Mouse (Mus musculus): ENCODE data around the gene Ddo. TPM values are rescaled to one million over a fixed set of nuclear protein-coding genes. Genes with fewer than 3 reads are reported as not detected.

The Ddo gene
- polyA plus RNA-seq, 1 experiment from 2014 or later, result 0.56 TPM

DNA sequence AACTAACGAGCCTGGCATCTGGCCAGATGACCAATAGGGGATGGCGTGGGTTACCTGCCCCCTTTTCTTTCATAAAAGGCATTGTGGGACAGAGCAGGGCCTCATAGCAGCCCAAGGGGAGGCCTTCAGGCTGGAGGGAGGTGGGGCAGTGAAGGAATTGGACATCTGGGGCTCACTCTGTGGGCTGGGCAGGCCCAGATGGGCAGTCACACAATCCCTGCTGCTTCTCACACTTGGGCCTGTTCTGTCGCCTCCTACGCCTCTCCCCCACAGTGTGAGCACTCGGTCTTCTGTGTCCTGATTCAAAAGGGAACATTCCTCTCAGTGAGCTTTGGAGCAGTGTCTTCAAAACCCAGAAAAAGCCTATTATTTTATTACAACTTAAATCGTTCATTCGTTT lies 8.5 kb downstream of the Ddo start:
- Histone ChIP-seq H3K9ac (no peak overlapping the region), H3K36me3 (no peaks in the 10 kb centered on the region), H3K27ac (replicated peaks) (0 out of 2 replicates have a peak overlapping the region, but pooled peaks have one; percentile 28), H3K4me3 (no peak overlapping the region), H3K4me1 (replicated peaks) (peaks cover 20% of the 10 kb centered on the region), H3K9me3 (no peaks in the 10 kb centered on the region), H3K4me2 (no peak overlapping the region), H3K27me3 (no peaks in the 10 kb centered on the region)
- no peak for ATAC-seq (ENCODE audit: low read depth)
- WGBS, result 40% methylated on average over 7 of the region's 7 CpGs

DNA sequence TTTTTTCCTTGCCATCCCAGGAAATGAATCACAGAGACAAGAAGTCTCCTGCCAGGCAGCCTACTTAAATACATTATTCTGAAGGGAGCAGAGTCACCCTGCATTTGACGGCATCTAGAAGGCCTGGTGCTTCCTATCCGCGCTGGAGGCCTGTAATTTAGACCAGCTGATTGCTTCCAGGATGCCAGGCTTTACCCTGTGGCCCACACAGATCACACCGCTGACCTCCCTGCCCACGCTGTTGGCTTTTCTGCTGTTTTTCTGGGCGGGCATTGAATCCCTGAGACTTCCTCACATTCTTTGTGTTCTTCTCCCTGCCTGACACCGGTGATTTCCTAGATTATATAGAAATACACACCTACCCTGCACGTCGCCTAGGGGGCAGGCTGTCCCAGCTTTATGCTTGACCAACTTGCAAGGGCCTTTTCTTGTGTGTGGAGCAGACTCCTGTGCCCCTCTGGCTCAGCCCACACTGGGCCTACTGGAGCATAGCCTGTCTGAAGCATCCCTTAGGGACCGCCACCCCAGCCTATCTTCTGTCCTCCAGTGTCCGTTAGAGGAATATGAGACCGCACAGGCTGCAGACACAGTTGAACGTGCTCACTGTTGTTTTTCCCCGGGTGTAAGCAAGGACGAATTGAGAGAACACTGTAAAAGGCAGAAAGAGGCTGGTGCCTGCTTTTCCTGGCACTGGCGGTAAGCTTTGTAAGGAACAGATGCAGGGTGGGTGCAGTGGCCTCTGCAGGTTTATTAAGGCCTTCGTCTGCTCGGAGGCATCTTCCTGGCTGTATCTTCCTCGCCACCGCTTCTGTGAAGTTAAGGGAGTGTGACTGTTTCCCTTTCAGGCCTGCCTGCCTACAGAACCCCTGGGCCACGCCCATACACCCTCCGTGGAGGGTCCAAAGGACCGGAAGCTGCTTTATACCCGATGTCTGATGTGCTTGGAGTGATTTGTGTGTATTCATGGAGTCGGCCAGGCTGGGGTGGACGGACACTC lies 9.3 kb downstream of the Ddo start:
- Histone ChIP-seq H3K4me2 (no peak overlapping the region), H3K27ac (replicated peaks) (peak overlapping the region; percentile 46), H3K4me3 (no peak overlapping the region), H3K9me3 (no peaks in the 10 kb centered on the region), H3K9ac (no peak overlapping the region), H3K27me3 (no peaks in the 10 kb centered on the region), H3K36me3 (no peaks in the 10 kb centered on the region), H3K4me1 (replicated peaks) (peaks cover 20% of the 10 kb centered on the region)
- peak; percentile 81 for ATAC-seq (ENCODE audit: low read depth)
- WGBS, result 45% methylated on average over 26 of the region's 26 CpGs

DNA sequence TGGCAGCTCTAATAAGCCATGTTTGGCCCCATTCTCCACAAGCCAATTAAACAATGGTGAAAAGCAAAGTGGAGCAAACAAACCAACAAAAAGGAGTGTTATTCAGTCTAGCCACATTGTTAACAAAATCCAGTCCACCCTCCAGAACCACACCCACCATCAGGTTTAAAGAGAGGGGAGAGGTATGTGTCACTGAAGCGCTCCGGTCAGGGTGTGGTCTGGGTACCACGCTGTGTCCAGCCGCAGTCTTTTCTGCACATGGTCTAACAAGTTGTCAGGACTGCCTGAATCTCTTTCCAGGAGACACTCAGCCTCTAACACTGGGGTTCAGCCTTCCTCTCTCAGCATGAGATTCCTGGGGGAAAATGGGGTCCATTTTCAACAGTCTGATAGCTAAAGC lies 10.6 kb downstream of the Ddo start:
- no peak for ATAC-seq (ENCODE audit: low read depth)

DNA sequence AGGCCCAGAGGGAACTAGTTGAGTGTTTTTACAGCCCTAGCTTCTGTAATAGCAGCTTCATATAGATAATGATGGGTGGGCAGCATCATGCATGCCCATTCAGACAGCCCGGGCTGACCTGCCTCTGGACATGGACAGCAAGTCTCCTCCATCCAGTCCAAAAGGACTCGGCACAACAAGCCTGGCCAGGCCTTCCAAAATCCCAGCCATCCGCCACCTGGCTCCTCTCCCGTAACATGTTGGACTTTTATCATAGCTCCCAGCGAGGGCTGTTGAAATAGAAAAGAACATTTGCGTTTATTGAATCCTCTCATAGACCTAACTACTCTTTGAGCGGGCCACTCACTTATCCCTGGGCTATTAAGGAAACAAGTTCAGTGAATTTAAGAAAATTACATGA lies 12.1 kb downstream of the Ddo start:
- Histone ChIP-seq H3K27ac (replicated peaks) (no peak overlapping the region), H3K9me3 (0 out of 2 replicates have a peak, but pooled peaks cover 4% of the 10 kb centered on the region), H3K36me3 (no peaks in the 10 kb centered on the region), H3K4me3 (no peak overlapping the region), H3K4me2 (no peak overlapping the region), H3K9ac (no peak overlapping the region), H3K4me1 (replicated peaks) (peaks cover 20% of the 10 kb centered on the region), H3K27me3 (no peaks in the 10 kb centered on the region)
- 91% methylated on average over 7 of the region's 7 CpGs for WGBS
- ATAC-seq (ENCODE audit: low read depth), result no peak

More for the DNA sequence above, 10.6 kb downstream of the Ddo start:
- Histone ChIP-seq H3K4me2 (no peak overlapping the region), H3K27ac (replicated peaks) (no peak overlapping the region), H3K9ac (no peak overlapping the region), H3K4me3 (no peak overlapping the region), H3K9me3 (no peaks in the 10 kb centered on the region), H3K4me1 (replicated peaks) (peaks cover 20% of the 10 kb centered on the region), H3K27me3 (no peaks in the 10 kb centered on the region), H3K36me3 (no peaks in the 10 kb centered on the region)
- WGBS, result 92% methylated on average over 4 of the region's 4 CpGs

DNA sequence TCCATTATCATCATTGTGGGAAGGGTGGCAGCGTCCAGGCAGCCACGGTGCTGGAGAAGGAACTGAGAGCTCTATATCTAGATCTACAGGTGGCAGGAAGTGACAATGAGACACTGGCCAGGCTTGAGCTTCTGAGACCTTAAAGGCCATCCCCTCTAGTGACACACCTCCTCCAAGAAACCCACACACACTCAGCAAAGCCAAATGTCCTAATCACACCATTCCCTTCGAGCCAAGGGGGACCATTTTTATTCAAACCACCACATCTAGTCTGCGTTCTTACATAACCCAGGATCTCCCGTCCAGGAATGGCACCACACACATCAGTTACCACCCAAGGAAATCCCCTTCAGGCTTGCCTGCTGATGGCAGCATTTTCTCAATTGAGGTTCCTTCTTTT lies 13.3 kb downstream of the Ddo start:
- no peak overlapping the region for H3K4me2 ChIP-seq
- H3K9me3 ChIP-seq, result 0 out of 2 replicates have a peak, but pooled peaks cover 4% of the 10 kb centered on the region
- ATAC-seq (ENCODE audit: low read depth), result no peak
- H3K4me1 ChIP-seq (replicated peaks), result peaks cover 18% of the 10 kb centered on the region
- WGBS, result 80% methylated on average over 5 of the region's 5 CpGs
- H3K36me3 ChIP-seq, result no peaks in the 10 kb centered on the region
- H3K4me3 ChIP-seq, result no peak overlapping the region
- H3K27me3 ChIP-seq, result no peaks in the 10 kb centered on the region
- H3K27ac ChIP-seq (replicated peaks), result no peak overlapping the region
- no peak overlapping the region for H3K9ac ChIP-seq

DNA sequence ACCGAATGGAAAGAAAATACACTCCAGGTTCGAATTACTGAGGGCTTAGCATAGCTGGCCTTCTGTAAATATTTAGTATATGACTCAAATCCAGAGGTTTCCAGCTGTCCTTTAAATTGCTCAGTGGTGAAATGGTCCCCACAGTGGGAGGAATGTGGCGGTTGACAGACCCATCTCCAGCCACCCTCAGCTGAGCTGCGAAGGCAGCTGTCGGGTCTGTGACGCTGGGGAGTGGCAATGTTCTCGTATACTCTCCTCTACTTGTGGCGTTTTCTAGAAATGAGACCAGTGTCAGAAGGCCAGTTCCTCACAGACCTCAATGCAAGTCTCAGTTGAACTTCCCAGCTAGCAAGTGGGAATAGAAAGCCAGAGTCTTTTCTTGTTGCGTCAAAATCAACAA lies 14.6 kb downstream of the Ddo start:
- 83% methylated on average over 9 of the region's 9 CpGs for WGBS
- Histone ChIP-seq H3K9me3 (0 out of 2 replicates have a peak, but pooled peaks cover 4% of the 10 kb centered on the region), H3K27ac (replicated peaks) (no peak overlapping the region), H3K9ac (no peak overlapping the region), H3K27me3 (no peaks in the 10 kb centered on the region), H3K4me1 (replicated peaks) (peaks cover 4% of the 10 kb centered on the region), H3K36me3 (no peaks in the 10 kb centered on the region), H3K4me3 (no peak overlapping the region), H3K4me2 (no peak overlapping the region)
- ATAC-seq (ENCODE audit: low read depth), result no peak

DNA sequence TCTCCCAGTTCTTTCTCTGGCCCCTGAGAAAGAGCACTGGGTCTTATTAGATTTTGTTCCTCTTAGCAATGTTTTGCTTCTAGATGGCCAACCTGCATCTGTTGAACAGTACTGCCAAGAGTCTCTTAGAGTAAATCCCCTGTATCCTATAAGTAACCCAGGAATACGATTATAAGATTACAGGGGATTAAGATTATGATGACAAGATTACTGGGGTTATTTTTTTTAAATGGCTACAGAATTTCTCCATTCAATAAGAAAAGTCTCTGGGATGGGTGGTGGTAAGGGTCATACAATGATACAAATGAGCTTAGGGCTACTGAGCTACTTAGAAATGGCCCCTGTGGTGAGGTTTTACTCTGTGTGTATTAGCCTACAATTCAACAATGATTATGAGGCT lies 15.5 kb downstream of the Ddo start:
- ATAC-seq (ENCODE audit: low read depth), result no peak
- H3K4me2 ChIP-seq, result no peak overlapping the region
- no peak overlapping the region for H3K9ac ChIP-seq
- H3K27me3 ChIP-seq, result no peaks in the 10 kb centered on the region
- no peak overlapping the region for H3K4me3 ChIP-seq
- H3K4me1 ChIP-seq (replicated peaks), result no peaks in the 10 kb centered on the region
- no peaks in the 10 kb centered on the region for H3K36me3 ChIP-seq
- 96% methylated on average over 1 of the region's 1 CpGs for WGBS
- 0 out of 2 replicates have a peak, but pooled peaks cover 4% of the 10 kb centered on the region for H3K9me3 ChIP-seq
- no peak overlapping the region for H3K27ac ChIP-seq (replicated peaks)

DNA sequence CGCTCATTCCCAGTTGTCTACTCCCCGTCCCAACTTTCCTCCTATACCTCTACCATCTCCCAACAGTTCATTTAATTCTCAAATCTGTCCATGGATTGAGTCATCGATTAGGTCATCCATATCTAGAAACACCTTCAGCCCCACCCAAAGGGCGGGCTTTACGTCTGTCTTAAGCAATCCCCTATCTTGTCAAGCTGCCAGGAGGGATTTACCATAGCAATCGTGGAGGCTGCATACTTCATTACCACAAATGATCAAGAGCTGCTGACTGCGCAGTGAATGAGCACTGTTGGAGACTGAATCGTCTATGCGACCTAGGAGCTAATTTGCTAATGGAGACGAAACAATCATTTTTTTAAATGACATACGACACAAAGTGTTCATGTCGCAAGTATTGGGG lies 19.0 kb downstream of the Ddo start:
- no peaks in the 10 kb centered on the region for H3K36me3 ChIP-seq
- WGBS, result 85% methylated on average over 12 of the region's 12 CpGs
- H3K27ac ChIP-seq (replicated peaks), result no peak overlapping the region
- no peaks in the 10 kb centered on the region for H3K27me3 ChIP-seq
- ATAC-seq (ENCODE audit: low read depth), result no peak
- H3K4me3 ChIP-seq, result no peak overlapping the region
- H3K9ac ChIP-seq, result no peak overlapping the region
- H3K9me3 ChIP-seq, result 0 out of 2 replicates have a peak, but pooled peaks cover 4% of the 10 kb centered on the region
- H3K4me1 ChIP-seq (replicated peaks), result peaks cover 11% of the 10 kb centered on the region
- no peak overlapping the region for H3K4me2 ChIP-seq

DNA sequence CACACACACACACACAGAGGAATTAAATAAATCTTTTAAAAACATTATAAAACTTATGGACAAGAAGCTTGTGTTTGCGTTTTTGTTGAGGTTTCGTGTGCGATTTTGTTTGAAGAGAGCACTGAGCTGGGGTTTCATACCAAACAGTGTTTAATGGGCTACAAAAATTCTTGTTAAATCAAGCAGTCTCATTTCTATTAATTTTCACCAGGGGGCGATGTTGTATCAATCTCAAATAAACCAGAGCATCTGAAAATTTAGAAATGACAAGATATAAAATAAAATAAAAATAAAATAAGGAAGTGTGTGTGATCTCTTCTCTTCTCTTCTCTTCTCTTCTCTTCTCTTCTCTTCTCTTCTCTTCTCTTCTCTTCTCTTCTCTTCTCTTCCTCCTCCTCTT lies 19.8 kb downstream of the Ddo start:
- Histone ChIP-seq H3K27ac (replicated peaks) (no peak overlapping the region), H3K4me3 (no peak overlapping the region), H3K9me3 (0 out of 2 replicates have a peak, but pooled peaks cover 4% of the 10 kb centered on the region), H3K4me1 (replicated peaks) (peaks cover 17% of the 10 kb centered on the region), H3K27me3 (no peaks in the 10 kb centered on the region), H3K4me2 (no peak overlapping the region), H3K9ac (no peak overlapping the region), H3K36me3 (no peaks in the 10 kb centered on the region)
- WGBS, result 36% methylated on average over 4 of the region's 4 CpGs
- no peak for ATAC-seq (ENCODE audit: low read depth)

DNA sequence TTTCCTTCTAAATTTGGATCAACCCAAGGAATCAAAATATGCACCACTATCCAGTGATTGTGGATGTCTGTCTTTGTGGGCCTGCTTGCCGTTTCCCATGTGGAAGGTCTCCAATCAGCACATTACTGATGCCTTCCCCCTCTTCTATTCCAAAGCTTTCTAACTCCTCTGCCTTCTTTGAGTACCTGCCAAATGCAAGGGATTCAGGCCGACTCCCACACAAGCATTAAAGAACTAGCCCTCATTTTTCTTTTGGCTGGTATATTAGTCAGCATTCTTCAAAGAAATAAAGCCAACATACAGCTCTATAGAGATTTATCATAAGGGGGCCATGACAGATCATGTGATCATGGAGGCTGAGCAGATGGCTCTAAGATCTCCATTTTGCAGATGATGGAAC lies 21.9 kb downstream of the Ddo start:
- Histone ChIP-seq H3K36me3 (no peaks in the 10 kb centered on the region), H3K27ac (replicated peaks) (no peak overlapping the region), H3K4me3 (no peak overlapping the region), H3K27me3 (no peaks in the 10 kb centered on the region), H3K9me3 (no peaks in the 10 kb centered on the region; the same call in 1 of the 2 replicates), H3K4me1 (replicated peaks) (peaks cover 17% of the 10 kb centered on the region), H3K4me2 (no peak overlapping the region), H3K9ac (no peak overlapping the region)
- 82% methylated on average over 2 of the region's 2 CpGs for WGBS
- no peak for ATAC-seq (ENCODE audit: low read depth)

DNA sequence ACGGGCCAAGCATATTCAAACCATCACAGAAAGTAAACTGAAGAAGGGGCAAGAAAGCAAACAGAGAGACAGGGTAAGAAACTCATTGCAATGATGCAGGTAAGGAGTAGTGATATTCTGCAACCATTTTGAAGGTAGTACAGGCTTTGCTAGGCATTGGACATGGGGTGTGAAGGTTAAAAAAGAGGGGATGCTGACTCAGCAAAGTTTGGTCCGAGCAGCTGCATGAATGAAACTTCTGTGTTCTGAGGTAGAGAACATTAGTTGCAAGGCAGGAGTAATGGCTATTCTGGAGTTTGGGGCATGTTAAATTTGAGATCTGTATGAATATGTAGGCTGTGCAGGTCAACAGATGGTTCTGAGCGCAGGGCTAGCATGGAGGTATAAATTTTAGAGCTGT lies 35.5 kb downstream of the Ddo start:
- H3K4me1 ChIP-seq (replicated peaks), result no peaks in the 10 kb centered on the region
- no peak overlapping the region for H3K27ac ChIP-seq (replicated peaks)
- ATAC-seq (ENCODE audit: low read depth), result no peak
- H3K9ac ChIP-seq, result no peak overlapping the region
- H3K4me2 ChIP-seq, result no peak overlapping the region
- H3K9me3 ChIP-seq, result no peaks in the 10 kb centered on the region
- 74% methylated on average over 3 of the region's 3 CpGs for WGBS
- no peaks in the 10 kb centered on the region for H3K36me3 ChIP-seq
- H3K4me3 ChIP-seq, result no peak overlapping the region
- H3K27me3 ChIP-seq, result no peaks in the 10 kb centered on the region

DNA sequence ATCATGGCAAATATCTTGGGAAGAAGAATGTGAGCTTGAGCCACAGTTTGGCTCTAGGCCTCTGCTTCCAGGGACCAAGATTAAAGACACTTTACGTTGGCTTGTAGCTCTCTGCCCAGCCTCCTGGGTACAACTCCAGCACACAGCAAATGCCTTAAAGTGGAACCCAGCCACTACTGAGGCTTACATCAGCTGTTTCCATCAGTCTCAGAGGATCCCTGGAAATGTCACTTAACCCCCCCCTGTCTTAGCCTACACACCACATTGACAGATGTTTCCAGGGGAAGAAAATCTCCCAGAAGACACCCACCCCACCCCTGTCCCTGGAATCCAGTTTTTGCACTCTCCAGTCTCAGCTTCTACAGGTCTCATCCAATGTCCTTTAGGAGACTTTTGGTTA lies 37.1 kb downstream of the Ddo start:
- Histone ChIP-seq H3K4me3 (no peak overlapping the region), H3K9me3 (no peaks in the 10 kb centered on the region), H3K27ac (replicated peaks) (no peak overlapping the region), H3K4me2 (no peak overlapping the region), H3K4me1 (replicated peaks) (no peaks in the 10 kb centered on the region), H3K9ac (no peak overlapping the region), H3K27me3 (no peaks in the 10 kb centered on the region), H3K36me3 (no peaks in the 10 kb centered on the region)
- WGBS, result 91% methylated on average over 1 of the region's 1 CpGs
- no peak for ATAC-seq (ENCODE audit: low read depth)
